In genomic region chrX:144644756-144645155, GRCm38 (mm10) we compare ENCODE assay signal across 20 mouse cellular contexts. TPM values are rescaled to one million over a fixed set of nuclear protein-coding genes. Genes with fewer than 3 reads are reported as not detected.
DNase-seq lines count a peak whose midpoint lies in the region; TF ChIP-seq lines count a peak whose summit lies in the region.
"Had no signal": no experiment of that assay in that cellular context is flagged by ENCODE, and none has a peak within 500 bp of the region (broad histone marks: within the 10 kb centered on the region; RNA-seq: fewer than 3 reads in every experiment).

No protein-coding gene starts in this region.

- H3K9me3 ChIP-seq in MEL (replicated peaks; ENCODE audit: insufficient read depth, low read length) = no peaks in the 10 kb centered on the region
- H3K9me3 ChIP-seq: G1E had no signal

- H3K4me1 ChIP-seq in MEL (ENCODE audit: control insufficient read depth in 1 of 2, insufficient read depth in 2 of 2, low read length in 2 of 2) = no peaks in the 10 kb centered on the region

- no peak for TF ChIP-seq RAD21 in MEL (IDR thresholded peaks at IDR 0.05; ENCODE audit: low read depth, low read length)

- no peaks in the 10 kb centered on the region for H3K27me3 ChIP-seq in MEL (ENCODE audit: control insufficient read depth in 1 of 2, insufficient read depth in 2 of 2, low read length in 2 of 2)
- H3K27me3 ChIP-seq: CH12.LX had no signal

- no peak overlapping the region for H3K4me3 ChIP-seq in MEL (ENCODE audit: control insufficient read depth in 1 of 2, insufficient read depth in 1 of 2, low read depth in 2 of 2, low read length in 2 of 2)

- no peak for TF ChIP-seq CTCF in MEL (IDR thresholded peaks at IDR 0.05 in 2 of 3, conservative IDR thresholded peaks at IDR 0.05 in 1 of 3; ENCODE audit: control insufficient read depth in 1 of 3, insufficient read depth in 1 of 3, low read depth in 2 of 3, low read length in 3 of 3, poor library complexity in 1 of 3, severe bottlenecking in 1 of 3)

- H3K9ac ChIP-seq in MEL (ENCODE audit: control insufficient read depth, low read depth, low read length, poor library complexity, severe bottlenecking) = no peak overlapping the region

- peak; percentile 13 for DNase-seq in MEL (ENCODE audit: low read depth, low spot score)
- peak; percentile 32 for DNase-seq in MEL-GATA-1-ER (ENCODE audit: extremely low read depth, low read depth)
- no peak for DNase-seq in right cerebral cortex, adult 2 months (ENCODE audit: low spot score in 2 of 2)
- no peak for DNase-seq in right cerebral cortex, adult 18-20 months
- DNase-seq: adrenal gland, adult 2 months; adrenal gland, adult 8-10 months; adrenal gland, postnatal 10 days; adrenal gland, postnatal 25 days; adrenal gland, postnatal 36 days; cerebellum, adult 11 months; cerebellum, adult 11-12 months; cerebellum, adult 2 months; cerebellum, adult 8-10 months had no signal

- no peak for TF ChIP-seq POLR2A in MEL (IDR thresholded peaks at IDR 0.05; ENCODE audit: control insufficient read depth in 1 of 2, insufficient read depth in 1 of 2, low read depth in 1 of 2, low read length in 2 of 2, poor library complexity in 1 of 2)

- H3K36me3 ChIP-seq in MEL (ENCODE audit: control insufficient read depth in 1 of 2, insufficient read depth in 2 of 2, low read length in 2 of 2) = no peaks in the 10 kb centered on the region
- H3K36me3 ChIP-seq: G1E had no signal

- no peaks in the 10 kb centered on the region for H3K79me2 ChIP-seq in MEL (ENCODE audit: control insufficient read depth, insufficient read depth, low read length, poor library complexity)

- H3K27ac ChIP-seq in MEL (ENCODE audit: control insufficient read depth, low read depth, low read length) = no peak overlapping the region

- peak in 1 of 2 experiments; percentile 50; a peak in 1 of 4 replicates for TF ChIP-seq EP300 in MEL (IDR thresholded peaks at IDR 0.05; ENCODE audit: low read depth in 1 of 2, low read length in 2 of 2)

TF ChIP-seq in MEL, 35 proteins besides CTCF, POLR2A, EP300 and RAD21:
- no peak for TF ChIP-seq TAL1 (IDR thresholded peaks at IDR 0.05; ENCODE audit: low read length)
- TF ChIP-seq USF1 (IDR thresholded peaks at IDR 0.05; ENCODE audit: low read depth, low read length) = no peak
- no peak for TF ChIP-seq MYB (IDR thresholded peaks at IDR 0.05; ENCODE audit: low read depth, low read length)
- no peak for TF ChIP-seq NRF1 (IDR thresholded peaks at IDR 0.05; ENCODE audit: insufficient read depth, low read depth, low read length, poor library complexity, severe bottlenecking)
- TF ChIP-seq GATA1 (IDR thresholded peaks at IDR 0.05; ENCODE audit: low read depth, low read length) = peak; percentile 56
- no peak for TF ChIP-seq ZMIZ1 (IDR thresholded peaks at IDR 0.05; ENCODE audit: low read depth, low read length)
- TF ChIP-seq MAZ (IDR thresholded peaks at IDR 0.05; ENCODE audit: low read depth, low read length) = no peak
- no peak for TF ChIP-seq GABPA (IDR thresholded peaks at IDR 0.05; ENCODE audit: low read depth, low read length)
- no peak for TF ChIP-seq ZKSCAN1 (IDR thresholded peaks at IDR 0.05; ENCODE audit: low read depth, low read length)
- no peak for TF ChIP-seq SMC3 (IDR thresholded peaks at IDR 0.05; ENCODE audit: low read depth, low read length)
- no peak for TF ChIP-seq KAT2A (conservative IDR thresholded peaks at IDR 0.05; ENCODE audit: low read depth, low read length)
- peak; percentile 69; the same call in 1 of the 2 replicates for TF ChIP-seq MEF2A (IDR thresholded peaks at IDR 0.05; ENCODE audit: extremely low read depth, insufficient replicate concordance, low read depth, low read length, poor library complexity, severe bottlenecking)
- TF ChIP-seq TBP (IDR thresholded peaks at IDR 0.05; ENCODE audit: low read depth, low read length) = no peak
- no peak for TF ChIP-seq MXI1 (IDR thresholded peaks at IDR 0.05; ENCODE audit: low read depth, low read length)
- TF ChIP-seq ZNF384 (IDR thresholded peaks at IDR 0.05; ENCODE audit: low read depth, low read length) = peak; percentile 86
- TF ChIP-seq POLR2AphosphoS5 (IDR thresholded peaks at IDR 0.05; ENCODE audit: borderline replicate concordance, low read depth, low read length) = no peak
- no peak for TF ChIP-seq BHLHE40 (IDR thresholded peaks at IDR 0.05; ENCODE audit: borderline replicate concordance, low read depth, low read length)
- no peak for TF ChIP-seq ZC3H11A (IDR thresholded peaks at IDR 0.05; ENCODE audit: low read depth, low read length)
- no peak for TF ChIP-seq SIN3A (IDR thresholded peaks at IDR 0.05; ENCODE audit: low read length)
- TF ChIP-seq MAX (IDR thresholded peaks at IDR 0.05; ENCODE audit: low read length) = no peak
- TF ChIP-seq TCF12 (IDR thresholded peaks at IDR 0.05; ENCODE audit: low read depth, low read length) = peak; percentile 59; the same call in 1 of the 2 replicates

RNA-seq across cellular contexts. Expression of gene Trpc5, which starts 43.2 kb away (rescaled TPM):
- total RNA-seq in MEL (2012; rRNA removed) = not detected in 2 replicates
- polyA plus RNA-seq in MEL (2012; ENCODE audit: insufficient read depth in 1 of 2, insufficient read length in 2 of 2, low read depth in 1 of 2, low replicate concordance in 2 of 2, missing spikeins in 1 of 2) = under 1 TPM in 1 of 2 experiments, not detected in 1; 0.03 TPM
- total RNA-seq: CH12.LX, G1E had no signal
- polyA plus RNA-seq: activated CD4-positive, CD25-positive, alpha-beta regulatory T cell, adult 4 months; C2C12; CD4-positive, CD25-positive, alpha-beta regulatory T cell, adult 4 months; G1E; Patski had no signal

RNA-seq across cellular contexts. Expression of gene Rtl4, which starts 44.0 kb away (rescaled TPM):
- not detected in 2 replicates for total RNA-seq in MEL (2012; rRNA removed)
- not detected for polyA plus RNA-seq in MEL (2012; ENCODE audit: insufficient read depth in 1 of 2, insufficient read length in 2 of 2, low read depth in 1 of 2, low replicate concordance in 2 of 2, missing spikeins in 1 of 2)
- total RNA-seq: CH12.LX, ES-E14, G1E had no signal
- polyA plus RNA-seq: activated CD4-positive, CD25-positive, alpha-beta regulatory T cell, adult 4 months; C2C12; CD4-positive, CD25-positive, alpha-beta regulatory T cell, adult 4 months; G1E; Patski had no signal

Comparison
In these comparisons a context has a peak if more than half of its experiments do, and no peak if none do; other contexts are left out.
1. DNase-seq: peak in MEL (single experiment) and MEL-GATA-1-ER (single experiment); none in right cerebral cortex, adult 2 months (0 of 2) and right cerebral cortex, adult 18-20 months (single experiment).